Mouse (Mus musculus) forebrain, embryonic 16.5 days (tissue): Measurements from ENCODE around the gene Zfp879. TPM values are rescaled to one million over a fixed set of nuclear protein-coding genes. Genes with fewer than 3 reads are reported as not detected.

Experiments
- ATAC-seq: fragments of 200-750 bp; cut with Nextera tagmentation; 2 replicates; pipeline ENCODE4 v1.8.0; 2017; ENCODE audit warnings: mild to moderate bottlenecking, moderate library complexity
- H3K27ac ChIP-seq: fragments of 300-500 bp; sonication (generic); 2 replicates; pipeline ENCODE4 v1.5.1; 2014; ENCODE audit warnings: low read length, control low read depth
- H3K27me3 ChIP-seq: fragments of 300-500 bp; sonication (generic); replicated peaks from 2 replicates; pipeline ENCODE4 v1.6.1; 2014; ENCODE audit warnings: low read length; ENCODE audit not compliant: control insufficient read depth, insufficient read depth
- H3K36me3 ChIP-seq: fragments of 300-500 bp; sonication (generic); 2 replicates; pipeline ENCODE4 v1.6.1; 2014; ENCODE audit not compliant: control insufficient read depth, insufficient read depth
- H3K4me1 ChIP-seq: fragments of 300-500 bp; sonication (generic); replicated peaks from 2 replicates; pipeline ENCODE4 v1.6.1; 2014; ENCODE audit warnings: low read length; ENCODE audit not compliant: control insufficient read depth, insufficient read depth
- H3K4me2 ChIP-seq: fragments of 300-500 bp; sonication (generic); 2 replicates; pipeline ENCODE4 v1.6.1; 2014; ENCODE audit warnings: mild to moderate bottlenecking, low read length, control low read depth
- H3K4me3 ChIP-seq: fragments of 300-500 bp; sonication (generic); replicated peaks from 2 replicates; pipeline ENCODE4 v1.5.1; 2014; ENCODE audit warnings: mild to moderate bottlenecking, low read length, control low read depth
- H3K9ac ChIP-seq: fragments of 300-500 bp; sonication (generic); replicated peaks from 2 replicates; pipeline ENCODE4 v1.6.1; 2014; ENCODE audit warnings: low read depth, low read length, control low read depth
- H3K9me3 ChIP-seq: fragments of 300-500 bp; sonication (generic); 2 replicates; pipeline ENCODE4 v1.6.1; 2016; ENCODE audit warnings: low read length; ENCODE audit not compliant: control insufficient read depth
- WGBS: fragments of 180-500 bp; shearing (Covaris S2); extraction: QIAGEN DNeasy Blood & Tissue Kit; methylation state at CpG from one replicate; pipeline ENCODE4 v1.1.7; 2014; 5-methylcytosine and 5-hydroxymethylcytosine counted together
- polyA plus RNA-seq: library from polyadenylated mRNA; unstranded; fragments of >200 nt; fragmentation: Nextera tagmentation; extraction: Ambion mirVana; gene quantifications from 2 replicates; pipeline ENCODE4 v1.2.1, GENCODE M21; 2015

Zfp879 gene
- polyA plus RNA-seq: 1.9 and 2.4 TPM in 2 replicates

DNA sequence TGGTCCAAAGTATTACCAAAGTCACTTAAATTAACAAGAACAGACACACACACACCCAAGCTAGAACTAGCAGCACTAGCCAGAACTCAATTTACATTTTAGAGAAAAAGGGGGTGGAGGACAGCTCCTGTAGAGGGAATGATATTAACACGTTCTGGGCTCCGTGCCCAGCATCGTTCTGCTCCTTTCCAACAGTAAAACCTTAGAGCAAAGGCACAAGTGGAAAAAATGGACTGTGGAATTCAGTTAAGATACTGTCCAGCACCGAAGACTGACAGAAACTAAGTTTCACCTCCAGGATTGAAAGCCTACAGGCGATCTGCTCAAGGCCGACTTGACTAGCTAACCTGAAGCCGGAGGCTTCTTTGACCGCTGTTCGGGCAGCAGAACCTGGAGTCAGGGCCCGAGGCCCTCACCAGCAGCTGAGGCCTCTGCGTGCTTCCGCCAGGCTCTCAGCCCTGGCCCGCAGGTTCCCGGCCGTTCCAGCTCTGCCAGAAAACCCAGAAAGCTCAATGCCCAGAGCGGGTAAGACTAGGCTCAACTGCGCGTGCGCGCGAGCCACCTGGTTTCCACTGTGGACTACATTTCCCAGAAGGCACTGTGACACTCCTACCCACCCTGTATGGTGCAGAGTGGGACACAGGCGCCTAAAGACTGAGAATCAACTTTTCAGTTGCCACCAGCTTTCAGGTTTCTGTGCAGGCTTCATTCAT is at the start of gene Zfp879:
Zfp879 (minus strand) TSS at position 530 of the 713 bp plus-strand sequence.
- Histone ChIP-seq H3K27ac (peak within 1 kb of the TSS; percentile 80), H3K4me2 (peak within 1 kb of the TSS; percentile 73), H3K36me3 (no peaks in the 10 kb centered on the region), H3K9me3 (no peaks in the 10 kb centered on the region), H3K4me3 (peak within 1 kb of the TSS; percentile 57), H3K9ac (peak within 1 kb of the TSS; percentile 82), H3K4me1 (peaks cover 14% of the 10 kb centered on the region), H3K27me3 (no peaks in the 10 kb centered on the region)
- WGBS: 15% methylated on average over 22 of the region's 22 CpGs
- peak; percentile 100 for ATAC-seq

DNA sequence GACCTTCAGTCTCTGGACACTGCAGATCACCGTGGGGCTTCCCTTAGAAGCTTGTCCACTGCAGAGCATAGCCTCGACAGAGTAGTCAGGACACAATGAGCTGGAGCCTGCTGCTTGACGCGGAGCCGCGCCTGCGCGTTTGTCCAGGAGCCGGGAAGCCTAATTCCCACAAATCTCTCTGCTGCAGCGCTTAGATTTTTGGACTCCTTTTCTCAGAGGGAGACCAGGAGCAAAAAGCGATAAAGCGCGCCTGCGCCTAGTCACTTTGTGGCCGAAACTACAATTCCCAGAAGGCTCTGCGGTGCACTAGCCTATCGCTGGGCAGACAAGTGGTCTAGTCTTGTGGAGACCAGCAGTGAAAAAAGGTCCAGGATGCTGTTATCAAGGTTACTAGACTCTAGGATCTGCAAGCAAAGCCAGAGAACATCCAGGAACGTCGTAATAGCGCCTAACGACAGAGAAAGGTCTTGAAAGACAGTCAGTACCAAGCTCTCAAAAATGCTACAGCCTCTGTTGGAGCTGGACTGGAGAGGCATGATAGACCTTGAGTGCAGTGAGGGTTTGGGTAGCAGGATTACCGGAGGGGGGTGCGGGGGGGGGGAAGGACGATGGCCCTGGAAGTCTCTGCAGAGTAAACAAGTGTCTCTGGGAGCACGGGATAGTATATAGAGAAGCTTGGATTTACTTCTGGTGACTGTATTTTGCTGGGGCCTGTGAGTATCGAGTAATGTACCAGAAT is 46.2 kb upstream of the Zfp879 start, which contains the start of gene Zfp454:
Zfp454 (minus strand) TSS at position 262 of the 739 bp plus-strand sequence.
- Histone ChIP-seq H3K4me2 (peak within 1 kb of the TSS; percentile 80), H3K4me3 (peak within 1 kb of the TSS; percentile 51), H3K27ac (peak within 1 kb of the TSS; percentile 75), H3K4me1 (peaks cover 11% of the 10 kb centered on the region), H3K9ac (peak within 1 kb of the TSS; percentile 55), H3K36me3 (peaks cover 3% of the 10 kb centered on the region; the same call in 1 of the 2 replicates), H3K9me3 (no peaks in the 10 kb centered on the region), H3K27me3 (no peaks in the 10 kb centered on the region)
- WGBS: 6% methylated on average over 26 of the region's 26 CpGs
- peak; percentile 97 for ATAC-seq

DNA sequence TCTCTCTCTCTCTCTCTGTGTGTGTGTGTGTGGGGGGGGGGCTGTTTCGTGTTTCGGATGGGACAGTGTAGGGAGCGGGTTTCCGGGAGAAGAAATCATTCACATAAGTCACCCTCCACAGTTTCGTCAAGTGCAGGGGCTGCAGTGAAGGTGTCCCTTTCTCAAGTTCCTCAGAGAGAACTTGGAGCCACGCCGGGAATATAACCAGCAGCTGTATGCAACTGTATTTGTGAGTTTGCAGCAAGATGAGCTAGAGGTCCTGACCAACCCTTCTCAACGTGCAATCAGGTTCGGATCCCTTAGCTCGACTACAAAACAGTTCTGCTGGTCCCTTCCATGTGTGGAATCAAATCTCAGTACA is 45.6 kb upstream of the Zfp879 start:
- 10% methylated on average over 10 of the region's 10 CpGs for WGBS
- Histone ChIP-seq H3K36me3 (peaks cover 3% of the 10 kb centered on the region; the same call in 1 of the 2 replicates), H3K4me2 (peak overlapping the region; percentile 80), H3K4me1 (peaks cover 11% of the 10 kb centered on the region), H3K9me3 (no peaks in the 10 kb centered on the region), H3K27me3 (no peaks in the 10 kb centered on the region), H3K27ac (peak overlapping the region; percentile 75), H3K4me3 (peak overlapping the region; percentile 51), H3K9ac (peak overlapping the region; percentile 55)
- ATAC-seq: peak; percentile 24

DNA sequence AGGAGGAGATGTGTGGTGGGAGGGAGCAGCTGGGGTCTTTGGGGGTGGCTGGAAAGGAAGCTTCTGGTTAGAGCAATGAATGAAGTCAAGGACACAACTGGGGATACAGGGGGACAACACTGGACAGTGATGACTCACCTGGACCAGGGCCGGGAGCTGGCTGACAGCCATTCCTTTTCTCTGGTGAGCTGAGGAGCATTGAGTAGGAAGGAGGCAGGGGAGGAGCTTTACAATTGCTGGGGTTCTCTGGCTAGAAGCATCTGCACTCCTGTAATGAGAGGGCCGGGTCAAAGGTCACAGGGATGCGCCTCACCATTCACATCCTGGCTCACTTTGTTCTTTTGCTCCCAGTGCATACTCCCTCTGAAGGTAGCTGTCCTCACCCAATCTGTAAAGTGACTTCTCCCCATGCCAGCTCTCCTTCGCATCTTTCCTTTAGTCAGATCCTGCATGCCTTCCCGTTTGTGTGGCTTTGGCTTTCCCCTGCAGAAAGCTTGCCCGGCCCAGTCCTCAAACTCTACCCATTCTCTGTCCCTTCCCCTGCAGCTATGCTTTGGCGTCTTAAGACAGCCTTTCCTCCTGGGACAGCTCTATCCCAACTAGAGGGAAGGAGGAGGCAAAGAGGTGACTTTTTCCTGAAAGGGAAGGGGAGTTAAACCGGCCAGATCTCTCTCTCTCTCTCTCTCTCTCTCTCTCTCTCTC is 45.0 kb upstream of the Zfp879 start:
- Histone ChIP-seq H3K4me2 (peak overlapping the region; percentile 80), H3K27ac (no peak overlapping the region), H3K9ac (peak overlapping the region; percentile 55), H3K36me3 (peaks cover 3% of the 10 kb centered on the region; the same call in 1 of the 2 replicates), H3K4me3 (peak overlapping the region; percentile 51), H3K4me1 (peaks cover 11% of the 10 kb centered on the region), H3K27me3 (no peaks in the 10 kb centered on the region), H3K9me3 (no peaks in the 10 kb centered on the region)
- ATAC-seq: no peak
- 49% methylated on average over 7 of the region's 8 CpGs for WGBS

DNA sequence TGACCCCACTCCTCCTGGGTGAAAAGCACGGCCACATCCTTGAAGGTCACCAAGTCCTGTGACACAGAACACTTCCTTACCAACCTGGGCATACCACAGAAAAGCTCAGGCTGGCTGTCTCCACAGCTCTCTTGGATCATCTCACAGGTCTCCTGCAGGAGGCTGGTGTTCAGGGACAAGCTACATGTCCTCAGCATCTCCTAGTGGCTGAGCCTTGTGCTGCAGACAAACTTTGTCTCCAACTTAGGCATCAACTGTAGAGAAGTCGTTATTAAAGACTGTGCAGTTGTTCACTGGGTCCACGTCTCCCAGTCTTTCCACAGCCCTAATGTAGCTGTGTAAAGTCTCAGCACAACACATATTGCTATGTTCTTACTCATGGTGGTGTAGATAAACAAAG is 42.4 kb upstream of the Zfp879 start:
- no peak overlapping the region for H3K9ac ChIP-seq
- H3K36me3 ChIP-seq: peaks cover 16% of the 10 kb centered on the region
- H3K4me1 ChIP-seq: peaks cover 11% of the 10 kb centered on the region
- 83% methylated on average over 3 of the region's 3 CpGs for WGBS
- H3K4me3 ChIP-seq: no peak overlapping the region
- H3K4me2 ChIP-seq: no peak overlapping the region
- no peak for ATAC-seq
- H3K9me3 ChIP-seq: no peaks in the 10 kb centered on the region
- H3K27ac ChIP-seq: no peak overlapping the region
- no peaks in the 10 kb centered on the region for H3K27me3 ChIP-seq

DNA sequence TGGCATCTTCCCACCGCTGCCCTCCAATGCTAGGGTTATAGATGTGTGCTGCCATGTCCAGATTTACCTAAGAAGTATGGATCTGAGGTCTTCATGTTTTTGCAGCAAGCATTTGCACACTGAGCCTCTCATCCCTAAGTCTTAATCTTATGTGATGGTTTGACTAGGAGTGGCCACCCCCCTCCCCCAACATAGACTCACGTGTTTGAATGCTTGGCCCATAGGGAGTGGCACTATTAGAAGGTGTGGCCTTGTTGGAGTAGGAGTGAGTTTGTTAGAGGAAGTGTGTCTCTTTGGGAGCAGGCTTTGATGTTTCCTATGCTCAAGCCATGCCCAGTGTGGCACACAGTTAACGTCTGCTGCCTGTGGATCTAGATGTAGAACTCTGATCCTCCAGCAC is 37.3 kb upstream of the Zfp879 start:
- Histone ChIP-seq H3K4me1 (no peaks in the 10 kb centered on the region), H3K27ac (no peak overlapping the region), H3K4me2 (no peak overlapping the region), H3K27me3 (no peaks in the 10 kb centered on the region), H3K9me3 (peaks cover 9% of the 10 kb centered on the region), H3K36me3 (peaks cover 47% of the 10 kb centered on the region), H3K9ac (no peak overlapping the region), H3K4me3 (no peak overlapping the region)
- ATAC-seq: no peak
- 96% methylated on average over 3 of the region's 3 CpGs for WGBS

DNA sequence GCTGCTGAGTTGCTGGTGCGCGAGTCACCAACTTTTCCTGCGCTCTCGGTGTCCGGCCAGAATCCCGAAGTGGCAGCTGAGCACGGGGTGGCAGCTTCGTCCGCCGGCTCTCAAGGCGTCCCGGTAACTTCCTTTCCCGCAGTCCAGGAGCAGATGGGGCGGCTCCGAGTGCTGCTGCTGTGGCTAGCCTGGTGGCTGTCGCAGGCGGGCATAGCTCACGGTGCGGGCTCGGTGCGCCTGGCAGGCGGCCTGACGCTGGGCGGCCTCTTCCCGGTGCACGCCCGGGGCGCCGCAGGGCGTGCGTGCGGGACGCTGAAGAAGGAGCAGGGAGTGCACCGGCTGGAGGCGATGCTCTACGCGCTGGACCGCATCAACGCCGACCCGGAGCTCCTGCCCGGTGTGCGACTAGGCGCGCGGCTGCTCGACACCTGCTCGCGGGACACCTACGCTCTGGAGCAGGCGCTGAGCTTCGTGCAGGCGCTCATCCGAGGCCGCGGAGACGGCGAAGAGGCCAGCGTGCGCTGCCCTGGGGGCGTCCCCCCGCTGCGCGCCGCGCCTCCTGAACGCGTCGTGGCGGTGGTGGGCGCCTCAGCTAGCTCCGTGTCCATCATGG is 9.7 kb upstream of the Zfp879 start:
- ATAC-seq: peak; percentile 43; the same call in 1 of the 2 replicates
- Histone ChIP-seq H3K9me3 (0 out of 2 replicates have a peak, but pooled peaks cover 5% of the 10 kb centered on the region), H3K9ac (peak overlapping the region; percentile 51), H3K27ac (no peak overlapping the region), H3K4me2 (peak overlapping the region; percentile 85), H3K4me1 (peaks cover 13% of the 10 kb centered on the region), H3K4me3 (peak overlapping the region; percentile 46), H3K27me3 (peaks cover 49% of the 10 kb centered on the region), H3K36me3 (no peaks in the 10 kb centered on the region)
- WGBS: under 1% methylated on average over 61 of the region's 72 CpGs

DNA sequence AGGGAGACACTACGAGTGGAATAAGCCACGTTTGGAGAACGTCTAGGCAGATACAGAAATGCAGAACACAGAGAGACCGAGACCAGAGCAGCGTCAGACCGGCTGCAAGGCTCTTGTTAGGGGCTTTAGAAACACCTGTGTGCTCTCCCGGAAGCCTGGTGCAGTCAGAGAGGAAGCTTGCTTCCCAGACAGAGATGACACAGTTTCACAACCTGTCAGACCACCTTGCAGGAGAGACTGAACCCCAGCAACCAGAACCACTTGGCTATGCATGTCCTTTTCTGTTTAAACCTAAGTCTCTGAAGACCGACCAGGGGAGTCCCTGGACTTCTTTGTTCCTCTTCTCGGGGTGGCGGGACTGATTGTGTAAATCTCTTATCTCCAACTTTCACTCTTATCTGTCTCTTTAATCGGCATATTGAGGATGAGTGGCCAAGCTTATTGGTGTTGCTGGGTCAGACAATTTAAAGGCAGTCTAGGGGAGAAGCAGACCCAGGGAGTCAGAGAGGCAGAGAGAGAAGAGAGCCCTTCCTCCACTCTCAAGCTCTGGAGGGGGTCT is 8.9 kb upstream of the Zfp879 start, which contains the start of gene Grm6:
Grm6 (plus strand) TSS at position 509 of the 559 bp plus-strand sequence.
- 0 out of 2 replicates have a peak, but pooled peaks cover 5% of the 10 kb centered on the region for H3K9me3 ChIP-seq
- no peaks in the 10 kb centered on the region for H3K36me3 ChIP-seq
- H3K4me2 ChIP-seq: peak within 1 kb of the TSS; percentile 85
- H3K4me3 ChIP-seq: peak within 1 kb of the TSS; percentile 46
- 2% methylated on average over 11 of the region's 11 CpGs for WGBS
- no peak for ATAC-seq
- no peak within 1 kb of the TSS for H3K27ac ChIP-seq
- peaks cover 13% of the 10 kb centered on the region for H3K4me1 ChIP-seq
- peaks cover 49% of the 10 kb centered on the region for H3K27me3 ChIP-seq
- H3K9ac ChIP-seq: peak within 1 kb of the TSS; percentile 51
